Mouse (Mus musculus) forebrain, postnatal 0 days (tissue): ENCODE measurements at regions not wholly inside any gene's neighbourhood (a gene's known extent, or its start where the extent isn't known, plus 50 kb on each side); places are given as distances from the start of the nearest gene placed in this dataset.

Experiments
- ATAC-seq: fragments of 200-750 bp; cut with Nextera tagmentation; 2 replicates; pipeline ENCODE4 v1.8.0; 2017; ENCODE audit warnings: mild to moderate bottlenecking, moderate library complexity
- DNase-seq: peaks from one replicate; pipeline ENCODE4 v3.0.0-alpha.2; 2015
- H3K27ac ChIP-seq: fragments of 300-500 bp; sonication (generic); 2 replicates; pipeline ENCODE4 v1.5.1; 2014; ENCODE audit warnings: low read depth, mild to moderate bottlenecking, antibody characterized with exemption, low read length, moderate library complexity, mixed read lengths
- H3K27me3 ChIP-seq: fragments of 300-500 bp; sonication (generic); 2 replicates; pipeline ENCODE4 v1.6.1; 2014; ENCODE audit warnings: mild to moderate bottlenecking, low read length, mixed read lengths; ENCODE audit not compliant: insufficient read depth
- H3K36me3 ChIP-seq: fragments of 300-500 bp; sonication (generic); 2 replicates; pipeline ENCODE4 v1.6.1; 2014; ENCODE audit warnings: mild to moderate bottlenecking, moderate library complexity; ENCODE audit not compliant: insufficient read depth
- H3K4me1 ChIP-seq: fragments of 300-500 bp; sonication (generic); 2 replicates; pipeline ENCODE4 v1.6.1; 2014; ENCODE audit warnings: antibody characterized with exemption; ENCODE audit not compliant: insufficient read depth
- H3K4me2 ChIP-seq: fragments of 300-500 bp; sonication (generic); 2 replicates; pipeline ENCODE4 v1.6.1; 2014; ENCODE audit warnings: low read depth, mild to moderate bottlenecking, moderate library complexity
- H3K4me3 ChIP-seq: fragments of 300-500 bp; sonication (generic); 2 replicates; pipeline ENCODE4 v1.5.1; 2014; ENCODE audit warnings: low read depth, low read length, mixed read lengths
- H3K9ac ChIP-seq: fragments of 300-500 bp; sonication (generic); 2 replicates; pipeline ENCODE4 v1.6.1; 2014; ENCODE audit warnings: mild to moderate bottlenecking
- H3K9me3 ChIP-seq: fragments of 300-500 bp; sonication (generic); 2 replicates; pipeline ENCODE4 v1.6.1; 2016; ENCODE audit warnings: low read length
- CTCF ChIP-seq: sonication (generic); IDR thresholded peaks from 2 replicates; pipeline ENCODE4 v1.5.1; 2016; ENCODE audit warnings: antibody characterized with exemption, control low read depth, low read depth
- WGBS: fragments of 180-500 bp; shearing (Covaris S2); extraction: QIAGEN DNeasy Blood & Tissue Kit; methylation state at CpG from one replicate; pipeline ENCODE4 v1.1.7; 2014; 5-methylcytosine and 5-hydroxymethylcytosine counted together

- Histone ChIP-seq H3K4me1 (no peaks in the 10 kb centered on the region), H3K36me3 (no peaks in the 10 kb centered on the region), H3K4me3 (no peak overlapping the region), H3K4me2 (no peak overlapping the region), H3K9ac (no peak overlapping the region), H3K27me3 (no peaks in the 10 kb centered on the region), H3K9me3 (no peaks in the 10 kb centered on the region), H3K27ac (no peak overlapping the region)
- TF ChIP-seq CTCF: no peak
- 68% methylated on average over 2 of the region's 2 CpGs for WGBS
- no peak for DNase-seq
- no peak for ATAC-seq
These were observed 276.8 kb upstream of the Olfm3 start for GRCm38 (mm10) chr3:114627103-114627502.

- Histone ChIP-seq H3K27me3 (no peaks in the 10 kb centered on the region), H3K9me3 (no peaks in the 10 kb centered on the region), H3K36me3 (no peaks in the 10 kb centered on the region), H3K4me3 (no peak overlapping the region), H3K4me2 (no peak overlapping the region), H3K27ac (no peak overlapping the region), H3K4me1 (no peaks in the 10 kb centered on the region), H3K9ac (no peak overlapping the region)
- ATAC-seq (no peak), DNase-seq (peak; percentile 10)
- no peak for TF ChIP-seq CTCF
- WGBS: 55% methylated on average over 2 of the region's 2 CpGs
These were observed 268.5 kb upstream of the Olfm3 start for GRCm38 (mm10) chr3:114635362-114635761.

GRCm38 (mm10) chr3:114647957-114648356 lies 255.9 kb upstream of the Olfm3 start:
- H3K4me1 ChIP-seq: no peaks in the 10 kb centered on the region
- no peak overlapping the region for H3K9ac ChIP-seq
- no peak overlapping the region for H3K4me2 ChIP-seq
- no peaks in the 10 kb centered on the region for H3K9me3 ChIP-seq
- no peak overlapping the region for H3K27ac ChIP-seq
- ATAC-seq: no peak
- no peak for DNase-seq
- 79% methylated on average over 3 of the region's 3 CpGs for WGBS
- H3K27me3 ChIP-seq: no peaks in the 10 kb centered on the region
- no peaks in the 10 kb centered on the region for H3K36me3 ChIP-seq
- H3K4me3 ChIP-seq: no peak overlapping the region
- TF ChIP-seq CTCF: no peak

GRCm38 (mm10) chr3:114697946-114698345 lies 205.9 kb upstream of the Olfm3 start:
- ATAC-seq: peak; percentile 61

GRCm38 (mm10) chr3:114725131-114725530 lies 178.7 kb upstream of the Olfm3 start:
- no peak overlapping the region for H3K27ac ChIP-seq
- H3K4me3 ChIP-seq: no peak overlapping the region
- H3K9ac ChIP-seq: no peak overlapping the region
- H3K4me1 ChIP-seq: no peaks in the 10 kb centered on the region
- no peaks in the 10 kb centered on the region for H3K36me3 ChIP-seq
- ATAC-seq (no peak), DNase-seq (no peak)
- H3K9me3 ChIP-seq: no peaks in the 10 kb centered on the region
- no peak for TF ChIP-seq CTCF
- H3K4me2 ChIP-seq: no peak overlapping the region
- H3K27me3 ChIP-seq: no peaks in the 10 kb centered on the region
- WGBS: 93% methylated on average over 1 of the region's 1 CpGs

More at GRCm38 (mm10) chr3:114697946-114698345, 205.9 kb upstream of the Olfm3 start:
- 14% methylated on average over 2 of the region's 2 CpGs for WGBS
- no peak for TF ChIP-seq CTCF
- no peak overlapping the region for H3K4me3 ChIP-seq
- no peak overlapping the region for H3K27ac ChIP-seq
- H3K9ac ChIP-seq: no peak overlapping the region
- H3K27me3 ChIP-seq: no peaks in the 10 kb centered on the region
- no peaks in the 10 kb centered on the region for H3K4me1 ChIP-seq
- DNase-seq: no peak
- H3K9me3 ChIP-seq: no peaks in the 10 kb centered on the region
- no peak overlapping the region for H3K4me2 ChIP-seq
- no peaks in the 10 kb centered on the region for H3K36me3 ChIP-seq

- Histone ChIP-seq H3K4me2 (no peak overlapping the region), H3K36me3 (no peaks in the 10 kb centered on the region), H3K4me3 (no peak overlapping the region), H3K27ac (no peak overlapping the region), H3K9ac (no peak overlapping the region), H3K4me1 (no peaks in the 10 kb centered on the region), H3K9me3 (no peaks in the 10 kb centered on the region), H3K27me3 (no peaks in the 10 kb centered on the region)
- no peak for TF ChIP-seq CTCF
- no peak for ATAC-seq
- no peak for DNase-seq
- 84% methylated on average over 2 of the region's 2 CpGs for WGBS
These were observed 167.5 kb upstream of the Olfm3 start for GRCm38 (mm10) chr3:114736426-114736825.

- WGBS: 79% methylated on average over 1 of the region's 1 CpGs
- no peaks in the 10 kb centered on the region for H3K4me1 ChIP-seq
- TF ChIP-seq CTCF: no peak
- H3K27ac ChIP-seq: no peak overlapping the region
- ATAC-seq: no peak
- H3K27me3 ChIP-seq: no peaks in the 10 kb centered on the region
- no peak overlapping the region for H3K4me3 ChIP-seq
- no peak overlapping the region for H3K4me2 ChIP-seq
- no peak for DNase-seq
- no peak overlapping the region for H3K9ac ChIP-seq
- no peaks in the 10 kb centered on the region for H3K36me3 ChIP-seq
- H3K9me3 ChIP-seq: no peaks in the 10 kb centered on the region
These were observed 159.7 kb upstream of the Olfm3 start for GRCm38 (mm10) chr3:114744206-114744605.

- no peak overlapping the region for H3K27ac ChIP-seq
- no peaks in the 10 kb centered on the region for H3K27me3 ChIP-seq
- no peaks in the 10 kb centered on the region for H3K9me3 ChIP-seq
- H3K4me1 ChIP-seq: no peaks in the 10 kb centered on the region
- H3K9ac ChIP-seq: no peak overlapping the region
- no peak for DNase-seq
- no peaks in the 10 kb centered on the region for H3K36me3 ChIP-seq
- no peak for ATAC-seq
- H3K4me2 ChIP-seq: no peak overlapping the region
- no peak overlapping the region for H3K4me3 ChIP-seq
- no peak for TF ChIP-seq CTCF
These were observed 158.7 kb upstream of the Olfm3 start for GRCm38 (mm10) chr3:114745131-114745530.
